Mouse (Mus musculus): Measurements from ENCODE around the gene Noc2l. TPM values are rescaled to one million over a fixed set of nuclear protein-coding genes. Genes with fewer than 3 reads are reported as not detected.

Gene Noc2l
- 10 to 100 TPM; 26.6 to 31.4 TPM for total RNA-seq (2023)

DNA sequence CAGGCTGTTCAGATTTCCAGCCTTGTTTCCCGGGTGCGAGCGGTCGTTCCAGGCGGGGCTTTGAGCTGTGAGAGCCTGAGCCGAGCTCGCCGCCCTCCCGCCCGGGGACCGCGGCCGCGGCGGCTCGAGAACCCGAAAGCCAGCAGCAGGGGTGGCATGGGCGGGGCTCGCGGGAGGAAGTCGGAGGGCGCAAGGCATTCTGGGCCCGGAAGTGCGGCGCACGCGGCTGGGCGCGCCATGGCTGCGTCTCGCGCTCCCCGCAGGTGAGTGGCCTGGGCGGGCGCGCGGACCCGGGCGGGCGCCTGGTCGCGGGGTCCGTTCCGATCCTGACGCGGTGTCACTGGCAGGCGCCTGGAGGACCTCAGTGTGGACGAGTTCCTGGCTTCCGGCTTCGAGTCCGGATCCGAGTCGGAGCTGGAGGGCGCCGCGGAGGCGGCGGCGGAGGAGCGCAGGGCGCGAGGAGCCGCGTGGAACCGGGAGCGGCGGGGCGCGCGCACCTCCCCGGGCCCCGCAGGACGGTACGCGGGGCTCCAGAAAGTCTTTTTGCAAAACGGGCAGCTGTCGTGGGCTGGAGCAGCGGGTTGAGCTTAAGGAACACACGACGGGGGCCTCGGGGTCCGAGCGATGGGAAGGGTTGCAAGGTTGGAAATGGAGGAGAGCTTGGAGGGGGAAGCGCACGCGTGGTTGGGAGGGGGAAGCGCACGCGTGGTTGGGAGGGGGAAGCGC is at the start of gene Noc2l:
Gene Noc2l (plus strand): TSS at position 203 of the 726 bp plus-strand sequence.

DNA sequence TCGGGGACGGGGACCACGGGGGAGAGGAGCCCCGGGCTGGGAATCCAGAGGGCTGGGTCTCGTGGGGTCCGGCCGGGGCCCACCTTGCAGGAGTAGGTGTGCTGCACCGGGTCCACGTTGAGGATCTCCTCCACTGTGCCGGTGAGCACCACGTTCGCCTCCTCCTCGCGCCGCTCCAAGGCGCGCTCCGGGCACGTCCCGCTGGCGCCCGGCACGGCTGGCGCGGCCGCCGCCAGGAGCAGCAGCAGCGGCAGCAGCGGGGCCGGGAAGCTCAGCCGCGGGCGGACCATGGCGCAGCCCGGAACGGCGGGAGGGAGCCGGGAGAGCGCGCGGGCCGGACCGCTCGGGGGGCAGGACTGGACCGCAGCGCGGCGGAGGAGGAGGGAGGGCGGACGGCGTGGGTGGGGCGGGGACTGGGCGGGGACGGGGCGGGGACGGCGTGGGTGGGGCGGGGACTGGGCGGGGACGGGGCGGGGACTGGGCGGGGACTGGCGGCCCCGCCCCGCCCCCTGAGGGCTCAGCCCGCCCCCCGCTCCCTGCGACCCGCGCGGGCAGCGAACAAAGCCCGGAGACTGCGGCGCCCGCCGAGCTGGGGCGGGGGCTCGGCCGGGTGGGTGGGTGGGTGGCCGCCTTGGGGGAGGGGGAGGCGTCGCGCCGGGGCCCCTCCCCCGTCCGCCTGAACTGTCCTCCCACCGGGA is 38.5 kb upstream of the Noc2l start, which contains the start of gene Agrn:
Gene Agrn (minus strand): TSS at position 358 of the 698 bp plus-strand sequence.

GRCm38 (mm10) chr4:156200623-156201475 is 35.0 kb upstream of the Noc2l start, which contains the start of gene Isg15:
Isg15 (minus strand) TSS chr4:156200818.

GRCm38 (mm10) chr4:156203001-156203412 is 32.8 kb upstream of the Noc2l start, which contains the start of gene AW011738:
AW011738 (plus strand) TSS chr4:156203304.

DNA sequence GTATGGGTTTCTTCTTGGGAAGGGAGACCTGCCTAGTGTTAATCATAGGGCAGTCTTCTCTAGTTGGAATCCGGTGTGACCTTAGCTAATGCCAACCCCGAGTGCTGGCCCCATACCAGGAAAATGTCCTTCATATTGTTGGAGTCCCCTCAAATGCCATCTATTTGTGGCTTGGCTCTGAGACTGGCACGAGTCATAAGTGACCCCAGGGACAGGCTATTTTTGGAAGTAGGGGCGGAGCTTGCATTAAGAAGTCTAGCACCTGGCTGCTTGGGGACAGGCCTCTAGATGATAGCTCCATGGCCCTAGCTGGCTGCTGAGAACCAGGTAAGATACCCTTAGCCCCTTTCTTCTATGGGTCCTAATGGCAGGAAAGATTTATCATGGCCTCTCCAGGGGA is 20.2 kb upstream of the Noc2l start, which contains the start of gene Perm1:
Gene Perm1 (plus strand): TSS at position 220 of the 400 bp plus-strand sequence.

DNA sequence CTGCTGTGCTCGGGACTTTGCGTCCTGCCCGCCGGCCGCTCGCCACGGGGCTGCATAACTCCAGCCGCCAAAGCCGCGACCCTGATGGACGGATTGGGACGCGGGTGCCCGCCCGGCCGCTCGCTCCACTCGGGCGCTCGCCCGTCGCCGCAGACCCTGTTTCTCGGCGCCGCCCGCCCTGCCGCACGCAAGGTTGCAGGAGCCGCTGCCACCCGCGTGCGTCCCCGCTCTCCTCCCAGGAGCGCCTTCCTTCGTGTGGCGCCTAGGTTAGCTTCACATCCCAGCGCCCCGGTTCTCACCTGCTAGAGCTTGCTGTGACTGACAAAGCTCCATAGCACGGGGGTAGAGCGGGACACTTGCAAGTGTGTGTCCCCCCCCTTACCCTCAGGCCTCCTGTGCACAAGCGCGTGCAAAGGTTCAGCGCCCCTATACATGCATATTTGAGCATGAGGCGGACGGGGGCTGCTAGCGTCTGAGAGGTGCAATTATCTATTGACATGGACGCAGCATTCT is 1.1 kb upstream of the Noc2l start, which contains the start of gene Plekhn1:
Gene Plekhn1 (minus strand): TSS at position 157 of the 513 bp plus-strand sequence.

GRCm38 (mm10) chr4:156255078-156255839 is 19.4 kb downstream of the Noc2l start, which contains the start of gene Samd11:
Samd11 (minus strand) TSS chr4:156255657.

Other genes with a start within 250 kb of the Noc2l start
- gene B3galt6, start 243.4 kb upstream of the Noc2l start, total RNA-seq (2023), result 1 to 10 TPM; 2.5 TPM
- gene Sdf4, start 243.1 kb upstream of the Noc2l start, total RNA-seq (2023), result 100 to 1,000 TPM; 107 to 110 TPM
- gene Tnfrsf4, start 222.2 kb upstream of the Noc2l start, total RNA-seq (2023), result 1 to 10 TPM; 1.5 to 2.8 TPM
- 1 to 10 TPM; 3.2 to 4.0 TPM for gene Tnfrsf18, start 209.8 kb upstream of the Noc2l start, total RNA-seq (2023)
- not detected for gene Ttll10, start 176.6 kb upstream of the Noc2l start, total RNA-seq (2023)
- 10 to 100 TPM; 16.1 to 18.7 TPM for gene 9430015G10Rik, start 126.0 kb upstream of the Noc2l start, total RNA-seq (2023)
- gene Rnf223, start 105.5 kb upstream of the Noc2l start, total RNA-seq (2023), result under 1 TPM; 0.44 to 0.46 TPM
- gene Agrn, start 38.5 kb upstream of the Noc2l start, total RNA-seq (2023), result 10 to 100 TPM; 13.1 to 18.7 TPM
- 10 to 100 TPM in 1 of 2 experiments, 1 to 10 TPM in 1; 6.9 to 14.9 TPM for gene Isg15, start 35.2 kb upstream of the Noc2l start, total RNA-seq (2023)
- gene AW011738, start 32.7 kb upstream of the Noc2l start, total RNA-seq (2023), result 10 to 100 TPM in 1 of 2 experiments, 1 to 10 TPM in 1; 6.5 to 10.3 TPM
- gene Perm1, start 20.1 kb upstream of the Noc2l start, total RNA-seq (2023), result under 1 TPM in 1 of 2 experiments, not detected in 1; 0.09 TPM
- gene Plekhn1, start 1.2 kb upstream of the Noc2l start, total RNA-seq (2023), result 10 to 100 TPM; 15.6 to 18.2 TPM
- gene Samd11, start 19.6 kb downstream of the Noc2l start, total RNA-seq (2023), result 1 to 10 TPM; 4.4 to 5.3 TPM
- gene Vmn2r-ps159, start 95.1 kb downstream of the Noc2l start, total RNA-seq (2023), result not detected